Mouse (Mus musculus) hindbrain, embryonic 14.5 days (tissue): ENCODE measurements around the gene Prkg1. TPM values are rescaled to one million over a fixed set of nuclear protein-coding genes. Genes with fewer than 3 reads are reported as not detected.

Experiments
- ATAC-seq: fragments of 200-750 bp; cut with Nextera tagmentation; 2 replicates; pipeline ENCODE4 v1.8.0; 2017; ENCODE audit warnings: moderate number of reproducible peaks, mild to moderate bottlenecking, moderate TSS enrichment, moderate library complexity; ENCODE audit not compliant: low FRiP score
- DNase-seq: peaks from one replicate; pipeline ENCODE4 v3.0.0-alpha.2; 2015; ENCODE audit warnings: low spot score
- H3K27ac ChIP-seq: fragments of 300-500 bp; sonication (generic); 2 replicates; pipeline ENCODE4 v1.5.1; 2014; ENCODE audit warnings: mild to moderate bottlenecking, moderate library complexity
- H3K27me3 ChIP-seq: fragments of 300-500 bp; sonication (generic); 2 replicates; pipeline ENCODE4 v1.6.1; 2014; ENCODE audit warnings: mild to moderate bottlenecking, low read length, mixed read lengths; ENCODE audit not compliant: control insufficient read depth, insufficient read depth
- H3K36me3 ChIP-seq: fragments of 300-500 bp; sonication (generic); replicated peaks from 2 replicates; pipeline ENCODE4 v1.6.1; 2014; ENCODE audit not compliant: control insufficient read depth, insufficient read depth
- H3K4me1 ChIP-seq: fragments of 300-500 bp; sonication (generic); replicated peaks from 2 replicates; pipeline ENCODE4 v1.6.1; 2014; ENCODE audit warnings: antibody characterized with exemption, low read length, mixed read lengths; ENCODE audit not compliant: control insufficient read depth, insufficient read depth
- H3K4me2 ChIP-seq: fragments of 300-500 bp; sonication (generic); replicated peaks from 2 replicates; pipeline ENCODE4 v1.6.1; 2014; ENCODE audit warnings: mild to moderate bottlenecking, moderate library complexity
- H3K4me3 ChIP-seq: fragments of 300-500 bp; sonication (generic); replicated peaks from 2 replicates; pipeline ENCODE4 v1.5.1; 2014; ENCODE audit warnings: mild to moderate bottlenecking, low read length
- H3K9ac ChIP-seq: fragments of 300-500 bp; sonication (generic); 2 replicates; pipeline ENCODE4 v1.6.1; 2014
- H3K9me3 ChIP-seq: fragments of 300-500 bp; sonication (generic); 2 replicates; pipeline ENCODE4 v1.6.1; 2016; ENCODE audit warnings: low read length; ENCODE audit not compliant: control insufficient read depth
- WGBS: fragments of 180-500 bp; shearing (Covaris S2); extraction: QIAGEN DNeasy Blood & Tissue Kit; methylation state at CpG from one replicate; pipeline ENCODE4 v1.1.7; 2014; 5-methylcytosine and 5-hydroxymethylcytosine counted together
- polyA plus RNA-seq: library from polyadenylated mRNA; unstranded; fragments of >200 nt; fragmentation: Nextera tagmentation; extraction: Ambion mirVana; gene quantifications from 2 replicates; pipeline ENCODE4 v1.2.1, GENCODE M21; 2014

The Prkg1 gene
- polyA plus RNA-seq, 1 experiment from 2014 or later, result 7.0 TPM

DNA sequence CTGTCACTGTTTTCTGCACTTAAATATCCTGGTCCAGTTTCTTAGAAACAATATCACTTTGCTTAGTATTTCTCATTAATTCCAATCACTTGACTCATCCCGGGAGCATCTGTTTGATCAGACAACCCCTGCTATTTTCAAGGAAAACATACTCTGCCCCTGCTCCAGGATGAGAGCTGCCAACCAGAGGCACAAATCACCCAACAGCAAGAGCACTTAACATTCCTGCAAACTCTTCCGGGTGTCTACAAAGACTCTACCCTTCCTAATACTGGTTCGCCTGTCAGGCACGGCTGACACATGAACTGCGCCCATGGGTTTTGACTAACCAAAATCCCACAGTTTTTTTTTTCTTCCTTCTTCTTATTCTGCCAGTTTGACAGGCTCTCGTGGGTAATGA is 65.9 kb downstream of the Prkg1 start:
- Histone ChIP-seq H3K4me2 (no peak overlapping the region), H3K27me3 (no peaks in the 10 kb centered on the region), H3K9ac (no peak overlapping the region), H3K4me1 (no peaks in the 10 kb centered on the region), H3K4me3 (no peak overlapping the region), H3K9me3 (no peaks in the 10 kb centered on the region), H3K36me3 (no peaks in the 10 kb centered on the region), H3K27ac (no peak overlapping the region)
- WGBS, result 87% methylated on average over 6 of the region's 6 CpGs
- ATAC-seq (no peak), DNase-seq (no peak)

DNA sequence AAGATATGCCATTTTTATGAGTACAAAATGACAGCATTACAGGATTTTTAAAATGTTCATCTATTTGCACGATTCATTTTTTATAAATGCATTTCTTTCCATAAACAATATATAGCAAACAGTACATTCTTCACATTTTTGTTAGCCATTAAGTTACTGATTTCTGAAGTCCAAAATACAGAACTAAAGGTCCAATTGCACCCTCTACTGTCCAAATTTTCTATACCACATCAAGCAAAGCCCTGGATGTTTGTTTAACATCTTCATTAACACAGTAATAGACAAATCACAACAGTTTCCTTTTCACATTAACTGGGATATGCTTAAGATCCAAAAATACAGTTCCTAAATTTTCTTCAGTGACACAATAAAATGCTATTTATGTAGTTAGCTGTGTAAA is 84.0 kb downstream of the Prkg1 start:
- 49% methylated on average over 1 of the region's 1 CpGs for WGBS
- no peaks in the 10 kb centered on the region for H3K27me3 ChIP-seq
- no peak overlapping the region for H3K9ac ChIP-seq
- no peaks in the 10 kb centered on the region for H3K9me3 ChIP-seq
- H3K4me3 ChIP-seq, result no peak overlapping the region
- H3K36me3 ChIP-seq, result no peaks in the 10 kb centered on the region
- H3K4me1 ChIP-seq, result no peaks in the 10 kb centered on the region
- DNase-seq (peak; percentile 85), ATAC-seq (no peak)
- H3K27ac ChIP-seq, result no peak overlapping the region
- H3K4me2 ChIP-seq, result no peak overlapping the region

- Histone ChIP-seq H3K27me3 (no peaks in the 10 kb centered on the region), H3K9me3 (no peaks in the 10 kb centered on the region), H3K4me3 (no peak overlapping the region), H3K4me1 (no peaks in the 10 kb centered on the region), H3K27ac (no peak overlapping the region), H3K9ac (no peak overlapping the region), H3K4me2 (no peak overlapping the region), H3K36me3 (no peaks in the 10 kb centered on the region)
- ATAC-seq (no peak), DNase-seq (no peak)
- WGBS, result 47% methylated on average over 5 of the region's 5 CpGs
Observed at GRCm38 (mm10) chr19:31678324-31678723, 86.5 kb downstream of the Prkg1 start.

DNA sequence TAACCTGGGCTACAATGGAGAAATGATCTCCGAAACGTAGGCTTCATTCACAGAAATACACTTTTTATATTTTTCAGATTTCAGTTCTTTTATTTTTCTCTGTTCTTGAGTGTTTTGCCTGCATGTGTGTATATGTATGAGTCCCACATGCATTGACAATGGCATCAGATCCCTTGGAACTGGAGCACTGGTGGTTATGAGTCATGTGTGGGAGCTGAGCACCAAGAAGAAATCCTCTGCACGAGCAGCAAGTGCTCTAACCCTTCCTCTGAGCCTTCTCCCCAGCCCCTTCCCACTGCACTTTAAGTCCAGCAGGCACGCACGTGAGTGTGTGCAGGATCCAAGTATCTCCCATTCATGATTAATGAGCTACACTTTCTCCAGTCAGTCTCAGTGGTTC is 93.1 kb downstream of the Prkg1 start:
- H3K4me1 ChIP-seq, result no peaks in the 10 kb centered on the region
- H3K27ac ChIP-seq, result no peak overlapping the region
- no peaks in the 10 kb centered on the region for H3K36me3 ChIP-seq
- no peak for ATAC-seq
- no peaks in the 10 kb centered on the region for H3K9me3 ChIP-seq
- no peaks in the 10 kb centered on the region for H3K27me3 ChIP-seq
- H3K4me2 ChIP-seq, result no peak overlapping the region
- no peak for DNase-seq
- H3K9ac ChIP-seq, result no peak overlapping the region
- no peak overlapping the region for H3K4me3 ChIP-seq
- WGBS, result 65% methylated on average over 5 of the region's 5 CpGs

DNA sequence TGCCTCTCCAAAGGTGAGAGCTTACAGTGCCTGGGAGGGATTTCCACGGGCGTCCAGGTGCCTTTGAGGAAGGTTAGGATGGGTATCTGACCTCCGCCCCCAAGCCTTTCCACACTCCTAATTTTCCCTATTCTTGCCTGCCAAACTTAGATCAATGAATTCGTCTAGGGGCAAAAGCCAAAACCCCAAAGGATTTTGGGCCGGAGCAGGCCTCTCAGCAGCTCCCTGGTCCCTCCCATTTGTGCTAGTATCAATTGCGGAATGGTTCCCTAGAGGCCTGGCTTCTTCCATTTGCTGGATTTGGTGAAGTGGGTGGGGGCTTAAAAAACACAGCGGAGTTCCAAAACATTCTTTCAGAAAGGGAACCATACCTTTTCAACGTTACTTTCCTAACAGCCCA is 99.8 kb downstream of the Prkg1 start:
- Histone ChIP-seq H3K27me3 (no peaks in the 10 kb centered on the region), H3K9me3 (no peaks in the 10 kb centered on the region), H3K9ac (peak overlapping the region; percentile 69), H3K4me2 (peak overlapping the region; percentile 74), H3K4me3 (peak overlapping the region; percentile 58), H3K4me1 (peaks cover 7% of the 10 kb centered on the region), H3K27ac (peak overlapping the region; percentile 60), H3K36me3 (no peaks in the 10 kb centered on the region)
- WGBS, result 4% methylated on average over 8 of the region's 8 CpGs
- DNase-seq (no peak), ATAC-seq (peak; percentile 2; the same call in 1 of the 2 replicates)

GRCm38 (mm10) chr19:31664159-31664991 is 100.5 kb downstream of the Prkg1 start:
- no peaks in the 10 kb centered on the region for H3K9me3 ChIP-seq

GRCm38 (mm10) chr19:31663437-31664158 is 101.2 kb downstream of the Prkg1 start:
- ATAC-seq, result peak; percentile 77
- WGBS, result 5% methylated on average over 39 of the region's 39 CpGs
- peak; percentile 50 for DNase-seq

More at GRCm38 (mm10) chr19:31664159-31664991, 100.5 kb downstream of the Prkg1 start:
- Histone ChIP-seq H3K36me3 (no peaks in the 10 kb centered on the region), H3K4me1 (peaks cover 7% of the 10 kb centered on the region), H3K9ac (peak overlapping the region; percentile 69), H3K4me2 (peak overlapping the region; percentile 74), H3K27me3 (no peaks in the 10 kb centered on the region), H3K27ac (peak overlapping the region; percentile 60), H3K4me3 (peak overlapping the region; percentile 58)
- under 1% methylated on average over 52 of the region's 52 CpGs for WGBS
- peak; percentile 84 for ATAC-seq
- DNase-seq, result peak; percentile 67

GRCm38 (mm10) chr19:31662802-31663201 is 102.0 kb downstream of the Prkg1 start:
- Histone ChIP-seq H3K9me3 (no peaks in the 10 kb centered on the region), H3K4me2 (peak overlapping the region; percentile 74), H3K27ac (no peak overlapping the region), H3K4me1 (peaks cover 14% of the 10 kb centered on the region), H3K9ac (peak overlapping the region; percentile 69; the same call in 1 of the 2 replicates), H3K36me3 (no peaks in the 10 kb centered on the region), H3K27me3 (no peaks in the 10 kb centered on the region), H3K4me3 (peak overlapping the region; percentile 58)
- DNase-seq (no peak), ATAC-seq (no peak)
- 59% methylated on average over 2 of the region's 2 CpGs for WGBS

More at GRCm38 (mm10) chr19:31663437-31664158, 101.2 kb downstream of the Prkg1 start:
- H3K9ac ChIP-seq, result peak overlapping the region; percentile 69
- H3K4me2 ChIP-seq, result peak overlapping the region; percentile 74
- H3K27ac ChIP-seq, result peak overlapping the region; percentile 60
- H3K4me3 ChIP-seq, result peak overlapping the region; percentile 58
- H3K27me3 ChIP-seq, result no peaks in the 10 kb centered on the region
- peaks cover 14% of the 10 kb centered on the region for H3K4me1 ChIP-seq
- H3K9me3 ChIP-seq, result no peaks in the 10 kb centered on the region
- no peaks in the 10 kb centered on the region for H3K36me3 ChIP-seq

DNA sequence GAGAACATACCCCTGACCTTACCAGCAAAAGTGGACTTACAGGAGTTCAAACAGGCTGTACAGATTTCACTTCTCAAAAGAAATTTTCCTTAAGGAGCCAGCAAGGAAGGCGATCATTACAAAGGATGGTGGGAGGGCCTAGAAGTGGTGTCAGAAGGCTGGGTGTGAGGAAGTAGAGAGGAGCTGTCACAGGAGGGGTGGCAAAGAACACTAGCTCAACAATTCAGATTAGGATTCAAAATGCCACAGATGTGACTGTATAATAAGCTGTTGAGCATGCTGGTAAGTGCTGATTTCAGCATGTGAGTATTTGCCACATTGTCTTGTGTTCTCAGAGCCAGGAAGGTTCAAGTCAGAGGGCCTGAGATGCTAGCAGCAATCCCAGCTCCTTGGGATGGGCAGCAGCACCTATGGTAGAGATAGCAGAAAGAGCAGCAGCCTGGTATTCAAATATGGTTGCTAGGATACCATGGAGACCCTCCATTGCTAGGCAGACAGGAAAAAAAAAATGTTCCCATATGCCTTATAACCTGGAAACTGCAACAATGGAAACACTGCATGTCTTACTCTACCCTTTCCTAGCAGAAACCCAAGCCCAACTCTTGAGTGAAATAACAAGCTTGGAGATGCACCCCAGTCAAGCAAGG is 106.0 kb downstream of the Prkg1 start:
- Histone ChIP-seq H3K4me3 (no peak overlapping the region), H3K27me3 (no peaks in the 10 kb centered on the region), H3K4me2 (no peak overlapping the region), H3K4me1 (peaks cover 6% of the 10 kb centered on the region; the same call in 1 of the 2 replicates), H3K36me3 (no peaks in the 10 kb centered on the region), H3K27ac (0 out of 2 replicates have a peak overlapping the region, but pooled peaks have one; percentile 21), H3K9me3 (no peaks in the 10 kb centered on the region), H3K9ac (no peak overlapping the region)
- ATAC-seq (peak; percentile 35; the same call in 1 of the 2 replicates), DNase-seq (no peak)
- WGBS, result 64% methylated on average over 1 of the region's 1 CpGs
